Mouse (Mus musculus): ENCODE results near the gene Mcoln1.

Mcoln1 gene

GRCm38 (mm10) chr8:3500235-3501090 is at the start of gene Mcoln1:
Mcoln1 (plus strand) TSS chr8:3500457.
- peak; percentile 96 for DNase-seq (ENCODE audit: low read depth, low spot score)

- peak; percentile 52 for DNase-seq (ENCODE audit: low read depth, low spot score)
Measured at GRCm38 (mm10) chr8:3450670-3451069, 49.6 kb upstream of the Mcoln1 start.

- DNase-seq (ENCODE audit: low read depth, low spot score), result no peak
Measured at GRCm38 (mm10) chr8:3451992-3452391, 48.3 kb upstream of the Mcoln1 start.

GRCm38 (mm10) chr8:3463248-3463647 is 37.0 kb upstream of the Mcoln1 start:
- DNase-seq (ENCODE audit: low read depth, low spot score), result no peak

GRCm38 (mm10) chr8:3464309-3464708 is 35.9 kb upstream of the Mcoln1 start:
- peak; percentile 59 for DNase-seq (ENCODE audit: low read depth, low spot score)

- peak; percentile 85 for DNase-seq (ENCODE audit: low read depth, low spot score)
Measured at GRCm38 (mm10) chr8:3467006-3467885, 33.0 kb upstream of the Mcoln1 start, which contains the start of gene Pex11g. Pex11g (minus strand) TSS chr8:3467680.

GRCm38 (mm10) chr8:3467886-3468545 is 32.2 kb upstream of the Mcoln1 start:
- no peak for DNase-seq (ENCODE audit: low read depth, low spot score)

- no peak for DNase-seq (ENCODE audit: low read depth, low spot score)
Measured at GRCm38 (mm10) chr8:3468838-3469237, 31.4 kb upstream of the Mcoln1 start.

GRCm38 (mm10) chr8:3470562-3470961 is 29.7 kb upstream of the Mcoln1 start, which contains the start of gene Tex45:
Tex45 (plus strand) TSS chr8:3470862.
- DNase-seq (ENCODE audit: low read depth, low spot score), result no peak

- no peak for DNase-seq (ENCODE audit: low read depth, low spot score)
Measured at GRCm38 (mm10) chr8:3475715-3476429, 24.4 kb upstream of the Mcoln1 start.

- no peak for DNase-seq (ENCODE audit: low read depth, low spot score)
Measured at GRCm38 (mm10) chr8:3480221-3480785, 20.0 kb upstream of the Mcoln1 start.

GRCm38 (mm10) chr8:3481605-3482004 is 18.7 kb upstream of the Mcoln1 start:
- DNase-seq (ENCODE audit: low read depth, low spot score), result no peak

GRCm38 (mm10) chr8:3482240-3482740 is 18.0 kb upstream of the Mcoln1 start:
- no peak for DNase-seq (ENCODE audit: low read depth, low spot score)

GRCm38 (mm10) chr8:3483546-3483945 is 16.7 kb upstream of the Mcoln1 start:
- no peak for DNase-seq (ENCODE audit: low read depth, low spot score)

- DNase-seq (ENCODE audit: low read depth, low spot score), result no peak
Measured at GRCm38 (mm10) chr8:3485192-3485591, 15.1 kb upstream of the Mcoln1 start.

- DNase-seq (ENCODE audit: low read depth, low spot score), result peak; percentile 45
Measured at GRCm38 (mm10) chr8:3492901-3493844, 7.1 kb upstream of the Mcoln1 start, which contains the start of gene Zfp358. Zfp358 (plus strand) TSS chr8:3493138.

- no peak for DNase-seq (ENCODE audit: low read depth, low spot score)
Measured at GRCm38 (mm10) chr8:3493845-3494208, 6.4 kb upstream of the Mcoln1 start.

- DNase-seq (ENCODE audit: low read depth, low spot score), result no peak
Measured at GRCm38 (mm10) chr8:3495578-3496427, 4.5 kb upstream of the Mcoln1 start.

- DNase-seq (ENCODE audit: low read depth, low spot score), result no peak
Measured at GRCm38 (mm10) chr8:3496428-3496748, 3.9 kb upstream of the Mcoln1 start.
